Mouse (Mus musculus) lung, embryonic 15.5 days (tissue): ENCODE results near the gene Abl1. TPM values are rescaled to one million over a fixed set of nuclear protein-coding genes. Genes with fewer than 3 reads are reported as not detected.

ENCODE experiments used
- ATAC-seq: fragments of 200-750 bp; cut with Nextera tagmentation; 2 replicates; pipeline ENCODE4 v1.8.0; 2017; ENCODE audit warnings: moderate number of reproducible peaks, borderline replicate concordance; ENCODE audit not compliant: low FRiP score, low TSS enrichment; ENCODE audit errors: extremely low read depth
- H3K27ac ChIP-seq: fragments of 300-500 bp; sonication (generic); 2 replicates; pipeline ENCODE4 v1.5.1; 2015; ENCODE audit warnings: moderate library complexity, mild to moderate bottlenecking, inconsistent platforms
- H3K27me3 ChIP-seq: fragments of 300-500 bp; sonication (generic); 2 replicates; pipeline ENCODE4 v1.6.1; 2015; ENCODE audit warnings: inconsistent platforms
- H3K36me3 ChIP-seq: fragments of 300-500 bp; sonication (generic); 2 replicates; pipeline ENCODE4 v1.6.1; 2015; ENCODE audit warnings: inconsistent platforms
- H3K4me1 ChIP-seq: fragments of 300-500 bp; sonication (generic); 2 replicates; pipeline ENCODE4 v1.6.1; 2015; ENCODE audit warnings: inconsistent platforms
- H3K4me2 ChIP-seq: fragments of 300-500 bp; sonication (generic); 2 replicates; pipeline ENCODE4 v1.6.1; 2015; ENCODE audit warnings: inconsistent platforms, mild to moderate bottlenecking, moderate library complexity
- H3K4me3 ChIP-seq: fragments of 300-500 bp; sonication (generic); 2 replicates; pipeline ENCODE4 v1.5.1; 2015; ENCODE audit warnings: mild to moderate bottlenecking, inconsistent platforms
- H3K9ac ChIP-seq: fragments of 300-500 bp; sonication (generic); 2 replicates; pipeline ENCODE4 v1.6.1; 2015; ENCODE audit warnings: inconsistent platforms
- H3K9me3 ChIP-seq: fragments of 300-500 bp; sonication (generic); 2 replicates; pipeline ENCODE4 v1.6.1; 2016; ENCODE audit warnings: inconsistent platforms
- WGBS: fragments of 180-500 bp; shearing (Covaris S2); methylation state at CpG from one replicate; pipeline ENCODE4 v1.1.7; 2015; 5-methylcytosine and 5-hydroxymethylcytosine counted together
- polyA plus RNA-seq: library from polyadenylated mRNA; unstranded; fragments of >200 nt; fragmentation: Nextera tagmentation; extraction: Ambion mirVana; gene quantifications from 2 replicates; pipeline ENCODE4 v1.2.1, GENCODE M21; 2015

Gene Abl1
- polyA plus RNA-seq, 1 experiment from 2014 or later: 38.1 TPM

GRCm38 (mm10) chr2:31822524-31823371 is 134.6 kb downstream of the Abl1 start:
- Histone ChIP-seq H3K9me3 (no peaks in the 10 kb centered on the region), H3K4me1 (peaks cover 13% of the 10 kb centered on the region), H3K4me2 (peak overlapping the region; percentile 43), H3K4me3 (peak overlapping the region; percentile 5; the same call in 1 of the 2 replicates), H3K9ac (no peak overlapping the region), H3K36me3 (no peaks in the 10 kb centered on the region), H3K27ac (no peak overlapping the region), H3K27me3 (peaks cover 40% of the 10 kb centered on the region)
- no peak for ATAC-seq
- 11% methylated on average over 39 of the region's 39 CpGs for WGBS

DNA sequence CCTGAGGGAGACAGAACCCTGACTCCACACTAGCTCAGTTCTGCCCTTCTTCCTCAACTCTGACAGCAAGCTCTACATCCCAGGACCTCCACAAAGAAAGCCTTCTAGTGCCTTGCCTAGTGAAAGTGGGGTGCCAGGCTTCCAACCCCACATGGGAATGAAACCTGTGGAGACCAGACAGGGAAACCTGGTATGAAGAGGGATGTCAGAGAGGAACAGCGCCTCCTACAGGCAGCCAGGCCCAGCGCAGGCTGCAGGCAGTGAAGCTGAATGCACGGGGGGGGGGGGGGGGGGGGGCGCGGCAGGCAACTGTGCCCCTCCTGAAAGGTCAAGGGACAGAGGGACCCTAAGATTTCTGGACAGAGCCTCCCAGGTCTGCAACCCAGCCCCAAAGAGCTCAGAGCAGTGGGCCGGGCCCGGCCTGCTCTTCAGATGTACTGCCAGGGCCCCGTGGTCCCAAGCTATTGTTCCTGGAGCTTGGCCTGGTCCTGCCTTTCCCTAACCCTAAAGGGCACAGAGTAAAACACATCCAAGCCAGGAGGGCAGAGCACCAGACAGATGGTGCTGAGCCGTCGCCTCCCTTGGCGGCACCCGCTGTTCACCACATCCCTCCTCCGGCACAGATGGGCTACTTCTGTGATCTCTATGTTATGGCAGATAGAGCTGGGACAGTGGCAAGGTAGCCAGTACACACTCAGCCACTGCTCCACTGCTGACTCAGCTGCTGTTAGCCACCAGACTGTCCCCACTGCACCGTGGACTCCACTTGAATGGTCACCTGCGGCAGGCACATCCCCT is 136.0 kb downstream of the Abl1 start:
- ATAC-seq: no peak
- peaks cover 19% of the 10 kb centered on the region for H3K4me1 ChIP-seq
- no peak overlapping the region for H3K4me2 ChIP-seq
- no peak overlapping the region for H3K4me3 ChIP-seq
- no peak overlapping the region for H3K27ac ChIP-seq
- H3K36me3 ChIP-seq: no peaks in the 10 kb centered on the region
- H3K9me3 ChIP-seq: no peaks in the 10 kb centered on the region
- WGBS: 75% methylated on average over 12 of the region's 15 CpGs
- H3K9ac ChIP-seq: no peak overlapping the region
- H3K27me3 ChIP-seq: peaks cover 40% of the 10 kb centered on the region

GRCm38 (mm10) chr2:31825469-31825911 is 137.3 kb downstream of the Abl1 start:
- Histone ChIP-seq H3K36me3 (no peaks in the 10 kb centered on the region), H3K4me3 (no peak overlapping the region), H3K9me3 (no peaks in the 10 kb centered on the region), H3K4me2 (no peak overlapping the region), H3K9ac (no peak overlapping the region), H3K4me1 (peaks cover 19% of the 10 kb centered on the region), H3K27me3 (peaks cover 38% of the 10 kb centered on the region), H3K27ac (no peak overlapping the region)
- 63% methylated on average over 16 of the region's 16 CpGs for WGBS
- no peak for ATAC-seq

DNA sequence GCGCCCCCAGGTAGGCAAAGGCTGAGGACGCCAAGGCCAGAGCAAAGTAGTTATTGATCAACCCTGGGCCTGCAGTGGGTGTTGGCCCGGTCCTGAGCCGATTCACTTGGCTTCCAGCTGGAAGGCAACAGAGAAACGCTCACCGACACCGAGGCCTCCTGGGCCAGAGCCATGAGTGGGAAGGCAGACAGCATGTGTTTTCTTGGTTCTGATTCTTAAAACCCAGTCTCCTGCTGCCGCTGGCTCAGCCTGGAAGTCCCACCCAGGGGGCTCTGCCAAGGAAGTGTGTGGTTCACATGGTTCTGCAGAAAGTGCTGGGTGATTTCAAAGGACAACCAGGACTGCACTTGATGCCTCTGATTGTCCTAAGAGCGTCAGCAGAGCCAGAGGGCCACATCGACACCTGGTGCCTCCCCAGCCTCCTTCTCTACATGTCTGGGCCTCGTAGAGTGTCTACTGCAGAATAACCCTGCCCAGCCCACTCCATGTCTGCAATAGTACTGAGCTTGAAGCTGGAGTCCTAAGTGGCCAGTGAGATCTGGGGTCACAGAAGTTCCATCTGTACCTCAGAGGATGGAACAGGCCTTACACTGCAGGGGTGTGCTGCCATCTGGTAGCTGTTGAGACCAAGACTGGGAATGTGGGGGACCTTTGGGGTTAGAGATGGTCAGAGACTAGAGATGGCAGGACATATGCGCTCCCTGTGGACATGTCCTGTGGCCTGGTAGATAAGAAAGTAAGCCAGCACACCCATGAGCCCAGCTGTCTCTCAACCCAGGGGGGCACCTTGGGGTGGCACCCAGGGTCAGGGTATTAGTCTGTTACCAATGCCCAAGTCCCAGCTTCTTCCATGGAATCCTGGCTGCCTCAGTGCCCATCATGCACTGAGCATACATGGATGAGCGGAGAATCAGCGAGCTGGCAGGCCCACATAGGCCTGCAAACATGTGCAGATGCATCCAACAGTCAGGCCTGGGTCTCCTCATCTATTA is 138.2 kb downstream of the Abl1 start:
- Histone ChIP-seq H3K4me1 (peaks cover 19% of the 10 kb centered on the region), H3K9me3 (no peaks in the 10 kb centered on the region), H3K36me3 (no peaks in the 10 kb centered on the region), H3K4me2 (no peak overlapping the region), H3K4me3 (no peak overlapping the region), H3K27me3 (peaks cover 30% of the 10 kb centered on the region), H3K9ac (no peak overlapping the region), H3K27ac (no peak overlapping the region)
- WGBS: 72% methylated on average over 14 of the region's 14 CpGs
- ATAC-seq: no peak

GRCm38 (mm10) chr2:31827877-31828276 is 139.7 kb downstream of the Abl1 start:
- no peak for ATAC-seq
- 21% methylated on average over 7 of the region's 7 CpGs for WGBS

DNA sequence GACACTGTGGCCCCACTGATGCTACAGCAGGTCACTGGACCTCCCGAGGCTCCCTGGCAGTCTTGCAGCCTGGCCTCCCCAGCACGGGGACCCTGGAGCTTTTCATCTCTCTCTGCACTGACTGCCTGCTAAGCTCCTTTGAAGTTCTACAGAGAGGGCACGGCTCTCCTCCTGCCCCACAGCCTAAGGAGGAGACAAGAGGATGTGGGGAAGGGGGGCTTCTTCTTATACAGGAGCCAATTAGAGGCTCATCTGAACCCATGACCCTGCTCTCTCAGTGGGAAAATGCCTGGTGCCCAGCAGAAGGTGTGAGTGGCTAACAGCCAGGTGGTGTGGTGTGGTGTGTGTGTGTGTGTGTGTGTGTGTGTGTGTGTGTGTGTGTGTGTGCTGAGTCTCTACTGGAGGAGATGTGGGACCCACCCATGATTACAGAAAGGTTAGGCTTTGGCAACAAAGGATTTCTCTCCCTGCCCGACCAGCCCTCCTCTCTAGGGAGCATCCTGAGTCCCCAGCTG is 140.2 kb downstream of the Abl1 start:
- Histone ChIP-seq H3K9ac (no peak overlapping the region), H3K27ac (no peak overlapping the region), H3K36me3 (no peaks in the 10 kb centered on the region), H3K4me3 (no peak overlapping the region), H3K9me3 (no peaks in the 10 kb centered on the region), H3K4me2 (no peak overlapping the region), H3K27me3 (peaks cover 14% of the 10 kb centered on the region), H3K4me1 (peaks cover 13% of the 10 kb centered on the region)
- WGBS: 10% methylated on average over 4 of the region's 4 CpGs
- ATAC-seq: no peak

More at GRCm38 (mm10) chr2:31827877-31828276, 139.7 kb downstream of the Abl1 start:
- Histone ChIP-seq H3K4me3 (no peak overlapping the region), H3K9ac (no peak overlapping the region), H3K4me1 (peaks cover 14% of the 10 kb centered on the region), H3K36me3 (no peaks in the 10 kb centered on the region), H3K27me3 (peaks cover 16% of the 10 kb centered on the region), H3K27ac (no peak overlapping the region), H3K9me3 (no peaks in the 10 kb centered on the region), H3K4me2 (no peak overlapping the region)

DNA sequence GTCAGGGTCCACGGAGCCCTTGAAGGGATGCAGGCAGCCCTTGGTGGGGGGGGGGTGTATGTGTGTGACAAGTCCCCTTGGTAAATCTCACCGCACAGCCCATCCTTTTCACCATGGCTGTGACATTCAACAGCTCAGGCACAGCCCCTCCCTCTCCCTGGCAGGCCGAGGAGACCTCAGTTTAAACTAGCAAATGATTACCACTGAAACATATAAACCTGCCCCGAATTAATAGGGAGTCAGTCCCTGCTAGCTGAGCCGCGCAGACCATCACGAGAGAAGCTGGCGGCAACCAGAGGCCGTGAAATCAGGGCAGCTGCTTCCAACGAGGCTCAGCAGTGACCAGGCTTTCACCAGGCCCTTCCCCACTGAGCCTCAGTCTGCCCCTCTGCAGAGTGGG is 147.9 kb downstream of the Abl1 start:
- Histone ChIP-seq H3K36me3 (no peaks in the 10 kb centered on the region), H3K9ac (no peak overlapping the region), H3K4me1 (no peaks in the 10 kb centered on the region), H3K27me3 (peaks cover 27% of the 10 kb centered on the region), H3K4me3 (no peak overlapping the region), H3K4me2 (no peak overlapping the region), H3K9me3 (no peaks in the 10 kb centered on the region), H3K27ac (no peak overlapping the region)
- no peak for ATAC-seq
- WGBS: 61% methylated on average over 10 of the region's 10 CpGs

DNA sequence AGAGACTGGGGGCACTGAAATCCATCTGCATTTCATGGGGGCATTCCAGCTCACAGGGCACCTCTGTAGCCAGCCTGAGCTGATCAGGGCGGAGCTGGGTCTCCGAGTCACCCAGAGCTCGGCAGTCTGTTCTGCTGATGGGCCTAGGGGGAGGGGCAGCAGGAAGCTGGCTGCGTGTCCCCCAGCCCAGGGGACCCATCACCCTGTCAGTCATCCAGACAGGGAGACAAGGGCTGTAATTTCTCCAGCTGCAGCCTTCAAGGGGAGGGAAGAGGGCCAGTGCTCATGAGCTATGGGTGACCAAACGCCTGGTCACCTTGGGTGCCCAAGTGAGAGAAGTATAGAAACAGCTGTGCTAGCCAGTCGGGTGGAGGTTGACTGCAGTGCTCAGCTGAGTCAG is 148.8 kb downstream of the Abl1 start:
- no peak for ATAC-seq
- H3K9me3 ChIP-seq: no peaks in the 10 kb centered on the region
- H3K9ac ChIP-seq: no peak overlapping the region
- H3K4me2 ChIP-seq: no peak overlapping the region
- H3K36me3 ChIP-seq: no peaks in the 10 kb centered on the region
- WGBS: 22% methylated on average over 6 of the region's 6 CpGs
- H3K4me1 ChIP-seq: no peaks in the 10 kb centered on the region
- no peak overlapping the region for H3K4me3 ChIP-seq
- peaks cover 33% of the 10 kb centered on the region for H3K27me3 ChIP-seq
- no peak overlapping the region for H3K27ac ChIP-seq

DNA sequence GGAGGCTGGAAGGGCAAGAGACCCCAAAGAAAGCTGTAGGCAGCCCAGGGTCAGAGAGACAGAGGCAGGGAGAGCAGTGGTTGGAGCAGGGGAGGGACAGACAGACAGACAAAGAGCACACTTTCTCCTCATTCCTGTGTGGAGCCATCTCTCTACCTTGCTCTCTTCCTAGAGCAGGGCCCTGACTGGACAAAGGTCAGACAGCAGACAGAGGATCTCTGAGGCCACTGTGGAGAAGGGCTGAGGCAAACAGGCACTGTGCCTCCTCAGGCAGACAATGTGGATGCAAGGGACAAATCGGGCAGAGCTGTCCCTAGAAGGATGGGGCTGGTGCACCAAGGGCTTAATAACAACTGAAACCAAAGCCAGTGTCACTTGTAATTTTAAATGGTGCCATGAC is 150.7 kb downstream of the Abl1 start:
- ATAC-seq: no peak
- Histone ChIP-seq H3K27ac (no peak overlapping the region), H3K27me3 (peaks cover 43% of the 10 kb centered on the region), H3K9ac (no peak overlapping the region), H3K4me2 (no peak overlapping the region), H3K9me3 (no peaks in the 10 kb centered on the region), H3K4me1 (no peaks in the 10 kb centered on the region), H3K4me3 (no peak overlapping the region), H3K36me3 (no peaks in the 10 kb centered on the region)
- 57% methylated on average over 1 of the region's 1 CpGs for WGBS

DNA sequence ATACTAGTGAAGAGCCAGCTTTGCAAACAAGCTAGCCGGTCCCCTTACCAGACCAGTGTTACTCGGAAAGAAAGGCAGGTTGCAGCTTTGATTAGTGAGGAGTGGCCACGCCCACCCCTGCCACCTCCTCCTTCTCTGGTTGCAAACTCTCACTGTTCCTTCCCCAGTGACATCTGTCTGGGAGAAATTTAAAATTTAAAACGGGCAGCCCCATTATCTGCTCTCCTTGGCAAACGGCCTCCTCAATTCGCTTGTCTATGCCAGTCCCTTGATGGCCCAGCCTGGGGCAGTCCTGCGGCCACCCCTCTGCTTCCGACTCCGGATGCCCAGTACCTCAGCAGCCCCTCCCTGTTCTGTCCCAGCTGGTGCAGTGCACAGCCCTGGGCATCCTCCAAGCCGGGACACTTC is 156.6 kb downstream of the Abl1 start:
- no peak for ATAC-seq
- Histone ChIP-seq H3K36me3 (no peaks in the 10 kb centered on the region), H3K9me3 (no peaks in the 10 kb centered on the region), H3K27ac (no peak overlapping the region), H3K4me3 (no peak overlapping the region), H3K9ac (no peak overlapping the region), H3K4me2 (no peak overlapping the region), H3K4me1 (peaks cover 17% of the 10 kb centered on the region), H3K27me3 (peaks cover 75% of the 10 kb centered on the region)
- WGBS: 6% methylated on average over 10 of the region's 10 CpGs

DNA sequence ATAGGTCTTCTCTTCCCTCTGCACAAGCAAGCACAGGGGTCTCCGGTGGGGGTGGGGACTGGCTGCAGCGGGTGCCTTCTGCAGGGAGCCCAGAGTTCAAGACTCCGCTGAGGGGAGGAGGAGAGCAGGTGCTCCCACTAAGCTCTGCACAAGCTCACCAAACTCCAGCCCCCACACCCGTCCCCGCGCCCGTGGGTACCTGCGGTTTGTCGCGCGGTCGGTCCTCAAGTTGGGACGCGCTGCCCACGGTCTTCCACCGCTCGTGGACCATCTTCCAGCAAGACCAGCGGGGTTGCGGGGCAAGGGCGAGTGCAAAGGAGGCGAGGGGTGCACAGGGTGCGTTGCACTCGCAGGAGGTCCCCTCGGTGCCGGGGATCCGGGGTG is 157.3 kb downstream of the Abl1 start:
- H3K9ac ChIP-seq: peak overlapping the region; percentile 27
- no peaks in the 10 kb centered on the region for H3K36me3 ChIP-seq
- no peak overlapping the region for H3K27ac ChIP-seq
- peak overlapping the region; percentile 98 for H3K4me2 ChIP-seq
- no peak for ATAC-seq
- WGBS: 3% methylated on average over 26 of the region's 26 CpGs
- peaks cover 17% of the 10 kb centered on the region for H3K4me1 ChIP-seq
- H3K9me3 ChIP-seq: no peaks in the 10 kb centered on the region
- H3K27me3 ChIP-seq: peaks cover 70% of the 10 kb centered on the region
- peak overlapping the region; percentile 51 for H3K4me3 ChIP-seq
